Mouse (Mus musculus): Measurements from ENCODE around the gene Pramel7.
"Not testable (repeated sequence)": the region's sequence is repeated elsewhere in the genome, so short reads cannot be mapped to it uniquely, and the experiment has no call there.

Pramel7 gene

DNA sequence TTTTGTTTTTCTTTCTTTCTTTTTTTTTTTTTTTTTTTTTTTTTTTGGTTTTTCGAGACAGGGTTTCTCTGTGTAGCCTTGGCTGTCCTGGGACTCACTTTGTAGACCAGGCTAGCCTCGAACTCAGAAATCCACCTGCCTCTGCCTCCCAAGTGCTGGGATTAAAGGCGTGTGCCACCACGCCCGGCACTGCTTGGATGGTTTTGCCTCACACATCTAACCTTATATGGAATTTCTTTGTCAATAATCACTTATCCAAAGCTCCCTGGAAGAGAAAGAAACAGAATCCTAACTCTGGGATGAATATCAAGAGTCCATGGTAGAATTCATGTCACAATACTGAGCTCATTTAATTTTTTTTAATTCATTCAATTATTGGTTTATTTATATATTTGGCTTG, at the start of gene Pramel7:
TSS of gene Pramel7 (minus strand) at position 101 of the 400 bp plus-strand sequence.
- DNase-seq (ENCODE audit: low spot score in 2 of 2): not testable (repeated sequence)

GRCm38 (mm10) chr2:87545442-87545841, 48.5 kb upstream of the Pramel7 start, which contains the start of gene Olfr1128:
TSS of gene Olfr1128 (minus strand) at chr2:87545542.
- DNase-seq (ENCODE audit: low spot score in 2 of 2): no peak

- no peak for DNase-seq (ENCODE audit: low spot score in 2 of 2)
These were observed 37.9 kb upstream of the Pramel7 start for GRCm38 (mm10) chr2:87534826-87535225.

GRCm38 (mm10) chr2:87531496-87531895, 34.6 kb upstream of the Pramel7 start, which contains the start of gene Olfr153:
TSS of gene Olfr153 (plus strand) at chr2:87531796.
- no peak for DNase-seq (ENCODE audit: low spot score in 2 of 2)

DNA sequence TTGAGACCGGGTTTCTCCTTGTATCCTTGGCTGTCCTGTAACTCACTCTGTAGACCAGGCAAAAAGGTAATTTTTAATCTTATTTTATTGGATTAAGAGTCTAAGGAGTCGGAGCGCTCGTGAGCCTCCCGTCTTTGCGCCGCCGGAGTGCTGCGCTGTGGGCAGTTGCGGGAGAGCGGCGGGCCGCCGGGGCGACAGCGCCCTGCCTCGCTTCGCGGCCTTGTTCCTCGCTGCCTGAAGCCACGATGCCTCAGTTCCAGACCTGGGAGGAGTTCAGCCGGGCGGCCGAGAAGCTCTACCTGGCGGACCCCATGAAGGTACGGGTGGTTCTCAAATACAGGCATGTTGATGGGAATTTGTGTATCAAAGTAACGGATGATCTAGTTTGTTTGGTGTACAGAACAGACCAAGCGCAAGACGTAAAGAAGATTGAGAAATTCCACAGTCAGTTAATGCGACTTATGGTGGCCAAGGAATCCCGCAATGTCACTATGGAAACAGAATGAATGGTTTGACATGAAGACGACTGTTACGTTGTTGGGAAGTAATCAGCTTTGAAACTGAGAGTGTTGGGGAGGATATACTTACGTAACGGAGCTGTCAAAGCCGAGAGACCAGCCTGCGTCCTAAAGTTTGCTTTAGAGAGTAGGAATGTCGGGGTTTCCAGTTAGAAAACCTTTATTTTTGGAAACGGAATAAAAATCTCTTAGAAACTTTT, 29.2 kb upstream of the Pramel7 start:
- DNase-seq (ENCODE audit: low spot score in 2 of 2): not testable (repeated sequence)

GRCm38 (mm10) chr2:87520651-87521050, 23.8 kb upstream of the Pramel7 start:
- DNase-seq (ENCODE audit: low spot score in 2 of 2): no peak

- DNase-seq (ENCODE audit: low spot score in 2 of 2): no peak
These were observed 19.7 kb upstream of the Pramel7 start for GRCm38 (mm10) chr2:87516581-87516980.

DNA sequence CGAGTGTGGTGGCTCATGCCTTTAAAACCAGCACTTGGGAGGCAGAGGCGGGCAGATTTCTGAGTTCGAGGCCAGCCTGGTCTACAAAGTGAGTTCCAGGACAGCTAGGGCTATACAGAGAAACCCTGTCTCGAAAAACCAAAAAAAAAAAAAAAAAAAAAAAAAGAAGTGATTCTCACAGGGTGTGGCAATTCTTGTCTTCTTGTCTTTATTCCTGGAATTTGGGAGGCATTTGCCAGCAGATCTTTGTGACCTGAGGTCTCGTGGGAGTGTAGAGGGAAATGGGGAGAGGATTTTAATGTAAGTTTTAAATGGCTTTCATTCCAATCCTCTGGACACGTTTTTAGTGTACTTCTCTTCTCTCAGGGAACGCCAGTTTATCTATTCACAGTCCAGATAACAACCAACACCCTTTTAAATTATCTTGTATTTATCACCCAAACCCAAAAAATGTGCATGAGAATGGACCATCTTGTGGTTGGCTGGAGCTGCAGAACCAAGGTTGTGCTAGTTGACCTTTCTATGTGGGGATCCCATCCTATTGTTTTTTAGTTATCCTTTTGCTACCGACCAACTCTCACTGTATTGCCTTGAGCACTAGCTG, 18.7 kb upstream of the Pramel7 start:
- DNase-seq (ENCODE audit: low spot score in 2 of 2): no peak

- no peak for DNase-seq (ENCODE audit: low spot score in 2 of 2)
These were observed 18.2 kb upstream of the Pramel7 start for GRCm38 (mm10) chr2:87515046-87515445.

DNA sequence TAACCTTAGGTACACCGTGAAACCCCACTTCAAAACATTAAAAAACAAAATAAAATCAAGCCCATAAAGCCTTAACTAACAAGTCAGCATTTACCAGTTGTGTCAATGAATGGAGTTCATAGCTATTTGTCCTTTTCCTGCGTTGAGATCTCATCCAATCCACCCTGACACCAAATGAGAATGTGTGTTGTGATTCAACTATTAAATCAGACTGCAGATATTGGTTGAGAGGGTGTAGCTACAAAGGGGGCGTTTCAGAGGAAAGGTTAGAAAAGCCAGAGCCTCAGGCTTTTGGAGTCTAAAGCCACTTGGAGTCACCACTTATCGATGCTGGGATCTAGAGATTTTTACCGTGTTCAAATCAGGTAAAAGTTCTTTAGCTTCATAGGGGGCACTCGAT, 9.4 kb upstream of the Pramel7 start, which contains the start of gene Pramel6:
TSS of gene Pramel6 (plus strand) at position 301 of the 400 bp plus-strand sequence.
- no peak for DNase-seq (ENCODE audit: low spot score in 2 of 2)

GRCm38 (mm10) chr2:87482276-87482675, 14.6 kb downstream of the Pramel7 start:
- no peak for DNase-seq (ENCODE audit: low spot score in 2 of 2)

- no peak for DNase-seq (ENCODE audit: low spot score in 2 of 2)
These were observed 15.7 kb downstream of the Pramel7 start for GRCm38 (mm10) chr2:87481158-87481557.

- DNase-seq (ENCODE audit: low spot score in 2 of 2): no peak
These were observed 16.7 kb downstream of the Pramel7 start for GRCm38 (mm10) chr2:87480207-87480606.

DNA sequence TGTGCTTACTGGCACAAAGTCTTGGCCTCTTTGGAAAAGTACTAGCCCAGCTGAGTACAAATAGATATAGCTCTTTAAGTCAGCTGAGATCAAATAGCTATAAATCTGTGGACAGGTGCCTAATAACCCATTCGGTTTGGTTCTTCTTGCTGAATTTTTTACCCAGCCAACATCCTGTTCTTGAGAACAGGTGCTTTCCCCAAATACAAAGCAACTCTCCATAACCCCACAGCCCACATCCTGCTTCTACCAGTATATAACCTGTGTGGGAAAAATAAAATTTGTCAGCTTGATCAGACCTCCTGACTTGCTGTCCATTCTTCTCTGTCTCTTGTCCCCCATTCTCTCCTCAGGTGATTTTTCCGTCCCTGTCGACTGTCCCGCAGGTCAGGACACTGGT, 35.1 kb downstream of the Pramel7 start:
- no peak for DNase-seq (ENCODE audit: low spot score in 2 of 2)

DNA sequence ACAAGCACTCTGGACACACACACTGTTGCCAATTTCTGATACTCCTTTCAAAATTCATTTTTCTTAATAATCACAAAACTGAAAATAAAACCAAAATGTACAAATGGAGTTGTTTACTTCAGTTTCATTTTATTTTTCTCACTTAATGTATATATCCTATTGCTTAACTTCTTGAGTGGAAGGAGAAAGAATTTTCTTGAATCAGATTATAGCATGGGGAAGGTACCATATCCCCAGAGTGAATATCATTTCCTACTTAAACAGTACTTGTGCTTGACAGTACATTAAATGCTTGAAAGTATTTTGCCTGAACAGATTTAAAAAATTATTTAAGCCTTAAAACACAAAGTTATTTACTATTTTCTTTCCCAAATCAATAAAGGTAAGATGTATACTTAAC, 43.2 kb downstream of the Pramel7 start, which contains the start of gene Olfr1126:
TSS of gene Olfr1126 (plus strand) at position 301 of the 400 bp plus-strand sequence.
- DNase-seq (ENCODE audit: low spot score in 2 of 2): no peak

Measured in urinary bladder, adult 18-20 months (tissue).